Mouse (Mus musculus) testis, adult 2 months (tissue): ENCODE measurements at regions not wholly inside any gene's neighbourhood (a gene's known extent, or its start where the extent isn't known, plus 50 kb on each side); places are given as distances from the start of the nearest gene placed in this dataset.

ENCODE experiments used
- H3K27ac ChIP-seq: fragments of 200-500 bp; 2 replicates; pipeline ENCODE4 v1.5.1; 2012; ENCODE audit warnings: low read depth, low read length; ENCODE audit not compliant: control insufficient read depth, insufficient read depth
- H3K27me3 ChIP-seq: fragments of 200-500 bp; 2 replicates; pipeline ENCODE4 v1.6.1; 2012; ENCODE audit warnings: mild to moderate bottlenecking, low read length, moderate library complexity; ENCODE audit not compliant: control insufficient read depth, insufficient read depth
- H3K36me3 ChIP-seq: fragments of 200-500 bp; 2 replicates; pipeline ENCODE4 v1.6.1; 2012; ENCODE audit warnings: mild to moderate bottlenecking, low read length; ENCODE audit not compliant: control insufficient read depth, insufficient read depth
- H3K4me1 ChIP-seq: fragments of 200-500 bp; 2 replicates; pipeline ENCODE4 v1.6.1; 2012; ENCODE audit warnings: low read length; ENCODE audit not compliant: control insufficient read depth, insufficient read depth
- H3K4me3 ChIP-seq: fragments of 200-500 bp; 2 replicates; pipeline ENCODE4 v1.5.1; 2012; ENCODE audit warnings: low read depth, mild to moderate bottlenecking, low read length, moderate library complexity, mixed read lengths; ENCODE audit not compliant: control insufficient read depth
- CTCF ChIP-seq: fragments of 200-500 bp; IDR thresholded peaks from 2 replicates; pipeline ENCODE4 v1.5.1; 2012; ENCODE audit warnings: low read depth, mild to moderate bottlenecking, inconsistent platforms, low read length, moderate library complexity; ENCODE audit not compliant: control insufficient read depth, insufficient read depth, insufficient replicate concordance
- POLR2A ChIP-seq: fragments of 200-500 bp; IDR thresholded peaks from 2 replicates; pipeline ENCODE4 v1.6.1; 2012; ENCODE audit warnings: low read depth, mild to moderate bottlenecking, inconsistent platforms, low read length, moderate library complexity; ENCODE audit not compliant: control insufficient read depth

- H3K27ac ChIP-seq, result no peak overlapping the region
- no peaks in the 10 kb centered on the region for H3K4me1 ChIP-seq
- no peaks in the 10 kb centered on the region for H3K27me3 ChIP-seq
- H3K4me3 ChIP-seq, result no peak overlapping the region
- TF ChIP-seq CTCF (no peak), POLR2A (no peak)
- no peaks in the 10 kb centered on the region for H3K36me3 ChIP-seq
These were observed 306.9 kb upstream of the Sstr1 start for GRCm38 (mm10) chr12:57904658-57905057.

- no peaks in the 10 kb centered on the region for H3K27me3 ChIP-seq
- no peak overlapping the region for H3K4me3 ChIP-seq
- H3K4me1 ChIP-seq, result no peaks in the 10 kb centered on the region
- H3K27ac ChIP-seq, result no peak overlapping the region
- TF ChIP-seq POLR2A (no peak), CTCF (no peak)
- no peaks in the 10 kb centered on the region for H3K36me3 ChIP-seq
These were observed 293.4 kb upstream of the Sstr1 start for GRCm38 (mm10) chr12:57918211-57918610.

GRCm38 (mm10) chr12:57922031-57922430 lies 289.5 kb upstream of the Sstr1 start:
- no peaks in the 10 kb centered on the region for H3K27me3 ChIP-seq
- H3K4me1 ChIP-seq, result no peaks in the 10 kb centered on the region
- H3K36me3 ChIP-seq, result no peaks in the 10 kb centered on the region
- H3K27ac ChIP-seq, result no peak overlapping the region
- TF ChIP-seq CTCF, result no peak
- TF ChIP-seq POLR2A, result no peak
- H3K4me3 ChIP-seq, result no peak overlapping the region

GRCm38 (mm10) chr12:57924422-57924821 lies 287.1 kb upstream of the Sstr1 start:
- Histone ChIP-seq H3K4me1 (no peaks in the 10 kb centered on the region), H3K36me3 (no peaks in the 10 kb centered on the region), H3K27ac (no peak overlapping the region), H3K4me3 (no peak overlapping the region), H3K27me3 (no peaks in the 10 kb centered on the region)
- TF ChIP-seq POLR2A (no peak), CTCF (no peak)

- Histone ChIP-seq H3K36me3 (no peaks in the 10 kb centered on the region), H3K27ac (no peak overlapping the region), H3K4me1 (no peaks in the 10 kb centered on the region), H3K4me3 (no peak overlapping the region), H3K27me3 (no peaks in the 10 kb centered on the region)
- TF ChIP-seq CTCF (no peak), POLR2A (no peak)
These were observed 284.7 kb upstream of the Sstr1 start for GRCm38 (mm10) chr12:57926886-57927285.

GRCm38 (mm10) chr12:57928030-57928429 lies 283.5 kb upstream of the Sstr1 start:
- TF ChIP-seq POLR2A (no peak), CTCF (no peak)
- no peaks in the 10 kb centered on the region for H3K4me1 ChIP-seq
- H3K4me3 ChIP-seq, result no peak overlapping the region
- no peaks in the 10 kb centered on the region for H3K27me3 ChIP-seq
- H3K27ac ChIP-seq, result no peak overlapping the region
- no peaks in the 10 kb centered on the region for H3K36me3 ChIP-seq

GRCm38 (mm10) chr12:57931856-57932255 lies 279.7 kb upstream of the Sstr1 start:
- Histone ChIP-seq H3K4me3 (no peak overlapping the region), H3K27me3 (no peaks in the 10 kb centered on the region), H3K27ac (no peak overlapping the region), H3K4me1 (no peaks in the 10 kb centered on the region), H3K36me3 (no peaks in the 10 kb centered on the region)
- no peak for TF ChIP-seq POLR2A
- no peak for TF ChIP-seq CTCF

GRCm38 (mm10) chr12:57949886-57950285 lies 261.7 kb upstream of the Sstr1 start:
- Histone ChIP-seq H3K4me3 (no peak overlapping the region), H3K36me3 (no peaks in the 10 kb centered on the region), H3K27me3 (no peaks in the 10 kb centered on the region), H3K4me1 (peaks cover 2% of the 10 kb centered on the region; the same call in 1 of the 2 replicates), H3K27ac (no peak overlapping the region)
- TF ChIP-seq CTCF (no peak), POLR2A (no peak)
